In genomic region chr19:40202947-40203346, GRCm38 (mm10) we compare ENCODE assay signal across 17 mouse cellular contexts. TPM values are rescaled to one million over a fixed set of nuclear protein-coding genes. Genes with fewer than 3 reads are reported as not detected.
A peak's percentile ranks its signal among the peaks of the same experiment; 100 is the strongest.
DNase-seq lines count a peak whose midpoint lies in the region; ATAC-seq lines count a peak whose summit lies in the region.
"Not testable (repeated sequence)": the region's sequence is repeated elsewhere in the genome, so short reads cannot be mapped to it uniquely, and the experiment has no call there.
"Had no signal": no experiment of that assay in that cellular context is flagged by ENCODE, and none has a peak within 500 bp of the region (broad histone marks: within the 10 kb centered on the region; RNA-seq: fewer than 3 reads in every experiment).

No protein-coding gene starts in this region.

- H3K27me3 ChIP-seq in forebrain, embryonic 14.5 days (replicated peaks; ENCODE audit: control insufficient read depth, insufficient read depth, low read length); midbrain, embryonic 14.5 days (ENCODE audit: control insufficient read depth, insufficient read depth, low read length); midbrain, embryonic 16.5 days (ENCODE audit: control insufficient read depth, insufficient read depth, low read depth, low read length): not testable (repeated sequence)

- WGBS in forebrain, embryonic 14.5 days: 12% methylated on average over 4 of the region's 4 CpGs
- 21% methylated on average over 4 of the region's 4 CpGs for WGBS in midbrain, embryonic 14.5 days
- 23% methylated on average over 4 of the region's 4 CpGs for WGBS in midbrain, embryonic 16.5 days

- not testable (repeated sequence) for H3K9me3 ChIP-seq in ES-E14 (ENCODE audit: control insufficient read depth, insufficient read depth, low read depth, low read length); forebrain, embryonic 14.5 days (replicated peaks; ENCODE audit: control insufficient read depth, low read length); midbrain, embryonic 14.5 days (ENCODE audit: control insufficient read depth, low read length); midbrain, embryonic 16.5 days (replicated peaks; ENCODE audit: control insufficient read depth, low read length, poor library complexity, severe bottlenecking)

- H3K36me3 ChIP-seq in ES-E14 (ENCODE audit: control insufficient read depth, insufficient read depth, low read length, poor library complexity, severe bottlenecking); forebrain, embryonic 14.5 days (ENCODE audit: control insufficient read depth, insufficient read depth, low read length); midbrain, embryonic 14.5 days (ENCODE audit: control insufficient read depth, insufficient read depth, low read length); midbrain, embryonic 16.5 days (ENCODE audit: control insufficient read depth, insufficient read depth, low read length): not testable (repeated sequence)

- not testable (repeated sequence) for ATAC-seq in forebrain, embryonic 14.5 days; midbrain, embryonic 14.5 days (ENCODE audit: low FRiP score, low TSS enrichment)
- peak; percentile 56; the same call in 1 of the 2 replicates for ATAC-seq in midbrain, embryonic 16.5 days

- not testable (repeated sequence) for H3K27ac ChIP-seq in ES-E14 (ENCODE audit: insufficient read depth, low read depth, low read length, poor library complexity, severe bottlenecking); forebrain, embryonic 14.5 days (ENCODE audit: low read depth, low read length); midbrain, embryonic 14.5 days (replicated peaks; ENCODE audit: low read depth, low read length); midbrain, embryonic 16.5 days (ENCODE audit: low read length)

- not testable (repeated sequence) for H3K4me3 ChIP-seq in ES-E14 (ENCODE audit: insufficient read depth in 1 of 2, low read depth in 1 of 2, low read length in 2 of 2, poor library complexity in 1 of 2, severe bottlenecking in 1 of 2); forebrain, embryonic 14.5 days (ENCODE audit: low read depth, low read length); midbrain, embryonic 14.5 days (replicated peaks; ENCODE audit: low read depth, low read length); midbrain, embryonic 16.5 days (ENCODE audit: low read depth, low read length)

- in situ Hi-C loops in ES-E14 (cut with MboI; ENCODE audit: low sequenced_read_pairs in 2 of 2, unreplicated experiment in 2 of 2): not testable (repeated sequence)

- H3K4me2 ChIP-seq in forebrain, embryonic 14.5 days (ENCODE audit: low read length); midbrain, embryonic 14.5 days (ENCODE audit: low read length); midbrain, embryonic 16.5 days (ENCODE audit: low read length): not testable (repeated sequence)

- DNase-seq in ES-E14 (ENCODE audit: low read depth, low spot score): peak; percentile 21
- peak; percentile 76 for DNase-seq in ZHBTc4 (ENCODE audit: low read depth, low spot score)
- DNase-seq in forebrain, embryonic 14.5 days (ENCODE audit: low spot score): peak; percentile 5
- peak; percentile 12 for DNase-seq in midbrain, embryonic 14.5 days

- not testable (repeated sequence) for H3K9ac ChIP-seq in ES-E14 (ENCODE audit: insufficient read depth, low read depth, low read length, poor library complexity, severe bottlenecking); forebrain, embryonic 14.5 days (ENCODE audit: low read length); midbrain, embryonic 14.5 days (replicated peaks; ENCODE audit: low read length); midbrain, embryonic 16.5 days (ENCODE audit: low read depth, low read length)

- not testable (repeated sequence) for H3K4me1 ChIP-seq in ES-E14 (ENCODE audit: control insufficient read depth in 2 of 2, insufficient read depth in 2 of 2, low read length in 2 of 2, poor library complexity in 1 of 2); forebrain, embryonic 14.5 days (ENCODE audit: control insufficient read depth, insufficient read depth, low read length); midbrain, embryonic 14.5 days (ENCODE audit: control insufficient read depth, insufficient read depth, low read length); midbrain, embryonic 16.5 days (ENCODE audit: control insufficient read depth, insufficient read depth, low read length)

RNA-seq across cellular contexts. Expression of gene Cyp2c70, which starts 15.8 kb away (rescaled TPM):
- total RNA-seq in ES-E14 (2012; rRNA removed): not detected in 2 replicates
- polyA plus RNA-seq in forebrain, embryonic 14.5 days (2014; fragmentation: Nextera tagmentation; extraction: Ambion mirVana): not detected in 2 replicates
- not detected in 2 replicates for polyA plus RNA-seq in midbrain, embryonic 14.5 days (2014; fragmentation: Nextera tagmentation; extraction: Ambion mirVana)
- polyA plus RNA-seq in midbrain, embryonic 16.5 days (2015; fragmentation: Nextera tagmentation; extraction: Ambion mirVana): not detected in 2 replicates
- total RNA-seq: MEL had no signal
- polyA plus RNA-seq: adrenal gland, adult 2 months; C2C12; cerebellum, adult 2 months; cortical plate, adult 2 months; embryonic facial prominence, embryonic 10.5 days; embryonic facial prominence, embryonic 12.5 days; embryonic facial prominence, embryonic 14.5 days; forebrain, embryonic 11.5 days; forebrain, embryonic 13.5 days; forebrain, embryonic 16.5 days; frontal cortex, adult 2 months had no signal

Comparison
In these comparisons a context has a peak if more than half of its experiments do, and no peak if none do; other contexts are left out.
1. DNase-seq: peak in every context shown above with its lines; median percentile 76 in ZHBTc4; 21 in ES-E14; 12 in midbrain, embryonic 14.5 days; 5 in forebrain, embryonic 14.5 days.